Mouse (Mus musculus) liver, embryonic 16.5 days (tissue): Measurements from ENCODE around the gene Ebpl. TPM values are rescaled to one million over a fixed set of nuclear protein-coding genes. Genes with fewer than 3 reads are reported as not detected.

Experiments
- ATAC-seq: fragments of 200-750 bp; cut with Nextera tagmentation; 2 replicates; pipeline ENCODE4 v1.8.0; 2017; ENCODE audit warnings: low read depth, mild to moderate bottlenecking, moderate number of reproducible peaks, moderate library complexity
- H3K27ac ChIP-seq: fragments of 300-500 bp; sonication (generic); 2 replicates; pipeline ENCODE4 v1.5.1; 2014; ENCODE audit warnings: mild to moderate bottlenecking, low read length
- H3K27me3 ChIP-seq: fragments of 300-500 bp; sonication (generic); 2 replicates; pipeline ENCODE4 v1.6.1; 2014; ENCODE audit warnings: low read depth, low read length, mixed read lengths; ENCODE audit not compliant: control insufficient read depth, insufficient read depth
- H3K36me3 ChIP-seq: fragments of 300-500 bp; sonication (generic); 2 replicates; pipeline ENCODE4 v1.6.1; 2014; ENCODE audit warnings: mild to moderate bottlenecking; ENCODE audit not compliant: control insufficient read depth, insufficient read depth
- H3K4me1 ChIP-seq: fragments of 300-500 bp; sonication (generic); 2 replicates; pipeline ENCODE4 v1.6.1; 2014; ENCODE audit warnings: low read depth, low read length, mixed read lengths; ENCODE audit not compliant: control insufficient read depth
- H3K4me2 ChIP-seq: fragments of 300-500 bp; sonication (generic); 2 replicates; pipeline ENCODE4 v1.6.1; 2014; ENCODE audit warnings: low read depth, low read length, mixed read lengths
- H3K4me3 ChIP-seq: fragments of 300-500 bp; sonication (generic); 2 replicates; pipeline ENCODE4 v1.5.1; 2014; ENCODE audit warnings: low read depth, mild to moderate bottlenecking, low read length
- H3K9ac ChIP-seq: fragments of 300-500 bp; sonication (generic); 2 replicates; pipeline ENCODE4 v1.6.1; 2014; ENCODE audit warnings: low read depth, low read length
- H3K9me3 ChIP-seq: fragments of 300-500 bp; sonication (generic); replicated peaks from 2 replicates; pipeline ENCODE4 v1.6.1; 2016; ENCODE audit warnings: low read length; ENCODE audit not compliant: control insufficient read depth
- WGBS: fragments of 180-500 bp; shearing (Covaris S2); extraction: QIAGEN DNeasy Blood & Tissue Kit; methylation state at CpG from one replicate; pipeline ENCODE4 v1.1.7; 2014; ENCODE audit not compliant: insufficient replicate concordance; 5-methylcytosine and 5-hydroxymethylcytosine counted together
- polyA plus RNA-seq: library from polyadenylated mRNA; unstranded; fragments of >200 nt; fragmentation: Nextera tagmentation; extraction: Ambion mirVana; gene quantifications from 2 replicates; pipeline ENCODE4 v1.2.1, GENCODE M21; 2015

Ebpl gene
- polyA plus RNA-seq, 1 experiment from 2014 or later: 5.0 TPM

DNA sequence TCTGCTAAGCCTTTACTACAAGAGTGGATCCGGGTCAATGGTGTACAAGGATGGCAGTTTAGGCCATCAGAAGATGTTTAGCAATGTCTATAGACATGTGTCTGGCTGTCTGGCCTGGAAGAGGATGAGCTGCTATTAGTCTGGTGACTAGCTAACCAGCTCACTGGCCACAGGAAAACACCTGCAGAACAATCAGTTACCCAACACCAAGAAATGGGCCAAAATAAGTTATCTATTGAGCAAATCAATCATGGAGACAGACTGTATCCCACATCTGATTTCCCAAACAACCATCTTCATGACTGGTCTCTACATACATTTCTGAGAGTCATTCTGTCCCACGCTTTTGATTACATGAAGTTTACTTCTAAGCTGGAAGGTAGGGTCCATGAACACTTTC lies 3.5 kb upstream of the Ebpl start:
- no peak overlapping the region for H3K4me3 ChIP-seq
- ATAC-seq: no peak
- no peak overlapping the region for H3K27ac ChIP-seq
- 77% methylated on average over 2 of the region's 2 CpGs for WGBS
- no peak overlapping the region for H3K4me2 ChIP-seq
- H3K4me1 ChIP-seq: peaks cover 9% of the 10 kb centered on the region
- H3K9ac ChIP-seq: no peak overlapping the region
- H3K36me3 ChIP-seq: peaks cover 6% of the 10 kb centered on the region
- no peaks in the 10 kb centered on the region for H3K9me3 ChIP-seq
- no peaks in the 10 kb centered on the region for H3K27me3 ChIP-seq

DNA sequence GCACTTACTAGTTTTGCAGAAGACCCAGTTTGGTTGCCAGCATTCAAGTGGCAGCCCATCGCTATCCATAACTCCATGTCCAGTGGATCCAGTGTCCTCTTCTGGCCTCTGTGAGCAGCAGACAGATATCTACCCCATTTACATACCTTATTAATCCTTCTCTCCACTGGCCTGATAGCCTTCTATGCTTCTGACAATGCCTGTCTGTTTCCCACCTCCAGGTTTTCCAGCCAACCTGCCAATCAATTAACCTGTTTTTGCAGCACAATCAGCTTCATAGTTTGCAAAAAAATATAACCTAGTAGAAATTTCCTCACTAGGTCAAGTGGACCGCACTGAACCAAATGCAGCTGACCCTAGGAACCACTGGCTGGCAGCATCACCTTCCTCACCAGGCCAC lies 2.0 kb upstream of the Ebpl start:
- H3K36me3 ChIP-seq: peaks cover 3% of the 10 kb centered on the region
- H3K4me2 ChIP-seq: no peak overlapping the region
- no peak overlapping the region for H3K4me3 ChIP-seq
- peaks cover 9% of the 10 kb centered on the region for H3K4me1 ChIP-seq
- H3K9ac ChIP-seq: no peak overlapping the region
- H3K9me3 ChIP-seq: no peaks in the 10 kb centered on the region
- ATAC-seq: no peak
- H3K27me3 ChIP-seq: no peaks in the 10 kb centered on the region
- WGBS: 82% methylated on average over 2 of the region's 2 CpGs
- H3K27ac ChIP-seq: no peak overlapping the region

DNA sequence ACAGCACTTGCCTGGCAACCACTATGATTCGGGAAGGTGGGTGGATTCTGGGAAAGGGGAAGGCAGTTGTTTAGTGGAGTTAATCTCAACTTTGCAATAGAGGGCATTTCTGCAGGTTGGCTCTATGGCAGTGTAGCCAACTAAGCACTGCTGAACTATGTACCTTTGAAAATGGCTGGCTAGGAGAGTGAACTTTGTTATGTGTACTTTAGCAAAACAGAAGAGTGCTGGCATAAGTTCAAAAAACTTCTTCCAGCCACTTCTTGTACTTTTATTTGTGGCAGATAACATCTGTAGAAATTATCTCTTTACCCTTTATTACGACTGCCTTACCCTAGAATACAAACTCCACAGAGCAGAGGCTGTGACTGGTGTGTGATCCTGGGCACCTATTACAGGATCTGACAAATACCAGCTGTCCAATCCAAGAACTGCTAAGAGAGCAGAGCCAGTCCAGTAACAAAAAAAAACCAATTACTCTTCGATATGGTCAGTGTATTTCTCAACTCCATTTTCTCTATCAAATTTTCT lies 807 bp upstream of the Ebpl start:
- WGBS: 44% methylated on average over 3 of the region's 3 CpGs
- peak overlapping the region; percentile 88 for H3K27ac ChIP-seq
- peaks cover 9% of the 10 kb centered on the region for H3K4me1 ChIP-seq
- H3K36me3 ChIP-seq: no peaks in the 10 kb centered on the region
- no peak overlapping the region for H3K9ac ChIP-seq
- no peaks in the 10 kb centered on the region for H3K27me3 ChIP-seq
- H3K9me3 ChIP-seq: no peaks in the 10 kb centered on the region
- peak overlapping the region; percentile 89 for H3K4me2 ChIP-seq
- no peak overlapping the region for H3K4me3 ChIP-seq
- peak; percentile 30; the same call in 1 of the 2 replicates for ATAC-seq

- no peak overlapping the region for H3K9ac ChIP-seq
- no peaks in the 10 kb centered on the region for H3K36me3 ChIP-seq
- H3K9me3 ChIP-seq: no peaks in the 10 kb centered on the region
- H3K27ac ChIP-seq: no peak overlapping the region
- no peak overlapping the region for H3K4me2 ChIP-seq
- no peak overlapping the region for H3K4me3 ChIP-seq
- ATAC-seq: no peak
- 55% methylated on average over 10 of the region's 10 CpGs for WGBS
- H3K27me3 ChIP-seq: no peaks in the 10 kb centered on the region
- no peaks in the 10 kb centered on the region for H3K4me1 ChIP-seq
These were observed 5.7 kb downstream of the Ebpl start for GRCm38 (mm10) chr14:61354251-61355235.

- Histone ChIP-seq H3K9ac (no peak overlapping the region), H3K4me2 (no peak overlapping the region), H3K4me3 (no peak overlapping the region), H3K27me3 (no peaks in the 10 kb centered on the region), H3K27ac (no peak overlapping the region), H3K9me3 (no peaks in the 10 kb centered on the region), H3K36me3 (no peaks in the 10 kb centered on the region), H3K4me1 (no peaks in the 10 kb centered on the region)
- WGBS: 70% methylated on average over 6 of the region's 6 CpGs
- ATAC-seq: no peak
These were observed 9.4 kb downstream of the Ebpl start for GRCm38 (mm10) chr14:61350808-61351207.

DNA sequence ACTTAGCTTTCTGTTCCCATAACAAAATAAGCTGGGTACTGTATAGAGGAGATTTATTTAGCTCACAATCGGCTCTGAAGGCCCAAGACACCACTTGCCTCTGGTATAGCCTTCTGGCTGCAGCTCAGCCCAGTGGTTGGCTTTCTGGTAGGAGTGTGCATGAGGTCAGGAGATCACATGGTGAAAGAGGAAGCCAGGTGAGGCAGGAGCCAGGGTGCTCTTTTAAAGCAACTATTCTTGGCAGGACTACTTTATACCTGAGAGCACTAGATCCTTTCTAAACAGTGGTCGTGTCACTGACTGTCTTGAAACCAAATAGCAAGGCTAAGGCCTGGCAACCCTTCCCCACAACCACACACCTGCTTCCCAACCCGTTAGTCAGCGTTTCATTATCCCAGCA lies 10.4 kb downstream of the Ebpl start:
- Histone ChIP-seq H3K4me1 (no peaks in the 10 kb centered on the region), H3K27me3 (no peaks in the 10 kb centered on the region), H3K9me3 (no peaks in the 10 kb centered on the region), H3K4me2 (no peak overlapping the region), H3K4me3 (no peak overlapping the region), H3K27ac (no peak overlapping the region), H3K9ac (no peak overlapping the region), H3K36me3 (no peaks in the 10 kb centered on the region)
- 63% methylated on average over 4 of the region's 4 CpGs for WGBS
- no peak for ATAC-seq

DNA sequence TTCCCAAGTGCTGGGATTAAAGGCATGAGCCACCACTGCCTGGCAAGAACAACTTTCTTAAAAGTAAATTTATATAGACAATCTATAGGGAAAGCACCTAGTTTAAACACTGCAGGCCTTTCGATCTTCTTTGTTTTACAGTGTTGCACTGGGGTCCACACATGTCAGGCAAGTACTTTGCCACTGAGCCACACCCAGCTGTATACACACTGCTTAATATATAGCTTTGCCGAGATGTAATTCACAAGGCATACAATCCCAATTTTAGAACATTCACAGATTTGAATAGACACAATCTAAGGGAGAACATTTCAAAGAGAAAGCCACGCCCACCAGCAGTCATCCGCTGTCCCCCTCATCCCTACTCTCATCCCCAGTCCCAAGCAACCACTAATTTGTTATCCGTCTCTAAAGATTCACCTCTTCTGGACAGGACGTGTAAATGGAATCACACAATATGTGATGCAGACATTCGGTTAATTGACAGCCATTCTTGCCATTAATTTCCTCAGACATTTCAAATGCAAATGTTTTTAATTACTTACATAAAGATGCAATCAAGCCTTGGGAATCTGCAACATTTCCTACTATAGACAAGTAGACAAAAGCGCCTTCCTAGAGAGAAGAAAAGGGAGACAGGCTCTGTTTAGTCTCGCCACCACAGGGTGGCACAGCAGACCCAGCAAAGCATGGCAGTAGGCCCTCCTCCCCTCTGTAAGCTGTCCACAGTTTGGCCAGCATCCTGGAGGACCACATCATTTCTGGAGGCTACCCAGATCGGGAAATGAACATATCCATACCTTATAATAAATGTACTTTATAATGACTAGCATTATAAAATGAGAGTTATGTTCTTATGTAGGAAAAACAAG lies 13.2 kb downstream of the Ebpl start:
- Histone ChIP-seq H3K27ac (no peak overlapping the region), H3K4me1 (no peaks in the 10 kb centered on the region), H3K27me3 (no peaks in the 10 kb centered on the region), H3K9ac (no peak overlapping the region), H3K36me3 (no peaks in the 10 kb centered on the region), H3K4me3 (no peak overlapping the region), H3K9me3 (no peaks in the 10 kb centered on the region), H3K4me2 (no peak overlapping the region)
- ATAC-seq: no peak
- WGBS: 65% methylated on average over 10 of the region's 10 CpGs

DNA sequence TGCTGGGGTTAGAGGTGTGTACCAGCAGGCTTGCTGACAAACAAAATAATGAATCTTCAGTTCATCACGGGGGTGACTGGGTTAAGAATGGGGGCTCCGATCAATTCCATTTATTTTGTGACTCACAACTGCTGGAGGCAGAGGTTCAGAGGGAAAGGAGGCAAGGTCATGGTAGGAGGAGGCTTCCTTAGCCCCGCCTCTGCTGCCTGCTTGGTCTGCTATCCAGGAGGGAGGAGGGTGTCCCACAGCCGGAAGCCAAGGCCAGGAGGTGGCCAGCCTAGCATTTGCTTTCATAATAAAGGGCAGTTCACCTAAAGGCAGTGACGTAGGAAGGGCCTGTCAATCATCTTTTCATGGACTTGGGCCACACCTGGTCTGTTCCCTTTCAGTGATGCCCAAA lies 15.6 kb downstream of the Ebpl start:
- H3K36me3 ChIP-seq: no peaks in the 10 kb centered on the region
- no peak overlapping the region for H3K4me2 ChIP-seq
- H3K27me3 ChIP-seq: no peaks in the 10 kb centered on the region
- no peak overlapping the region for H3K27ac ChIP-seq
- no peak overlapping the region for H3K4me3 ChIP-seq
- no peaks in the 10 kb centered on the region for H3K9me3 ChIP-seq
- WGBS: 52% methylated on average over 5 of the region's 5 CpGs
- no peak for ATAC-seq
- H3K9ac ChIP-seq: no peak overlapping the region
- H3K4me1 ChIP-seq: no peaks in the 10 kb centered on the region
